Mouse (Mus musculus) retina, adult 2 months (tissue): ENCODE results near the gene Taf6.
"Not testable (repeated sequence)": the region's sequence is repeated elsewhere in the genome, so short reads cannot be mapped to it uniquely, and the experiment has no call there.

Experiments
- DNase-seq: peaks from one replicate; pipeline ENCODE4 v3.0.0-alpha.2; 2012; ENCODE audit warnings: low read depth, low spot score

Taf6 gene

DNA sequence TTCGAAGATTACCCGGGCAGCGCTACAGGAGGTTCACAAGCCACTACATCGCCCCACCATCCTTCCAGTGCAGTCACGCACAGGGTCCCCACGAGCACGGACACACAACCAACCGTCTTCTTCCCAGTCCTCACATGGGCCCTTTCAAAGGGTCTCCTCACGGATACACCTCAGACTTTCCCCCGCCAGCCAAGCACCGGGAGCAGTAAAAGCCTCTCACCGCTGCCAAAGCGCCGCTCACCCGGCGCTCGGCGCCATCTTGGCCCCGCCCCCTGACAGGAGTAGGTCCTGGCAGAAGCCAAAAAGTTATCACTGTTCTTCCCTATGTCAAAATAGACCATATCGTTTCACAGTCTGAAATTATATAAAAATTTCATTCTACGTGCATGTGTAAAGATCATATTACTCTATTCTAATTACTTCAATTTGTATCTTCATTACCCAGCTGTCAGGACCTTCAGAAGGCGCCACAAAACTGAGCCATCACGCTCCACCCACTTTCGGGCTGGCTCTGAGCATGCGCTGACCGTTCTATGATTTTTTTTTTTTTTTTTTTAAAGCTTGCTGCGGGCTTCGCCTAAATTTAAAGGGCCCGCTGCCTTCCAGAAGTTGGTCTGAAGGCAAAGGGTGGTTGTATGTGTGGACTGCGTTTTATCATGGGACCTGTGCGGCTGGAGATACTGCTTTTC is at the start of gene Taf6, which contains the start of gene Cnpy4:
TSS of gene Taf6 (minus strand) at position 502 of the 689 bp plus-strand sequence.
TSS of gene Cnpy4 (plus strand) at position 536 of the 689 bp plus-strand sequence.
- peak; percentile 86 for DNase-seq

DNA sequence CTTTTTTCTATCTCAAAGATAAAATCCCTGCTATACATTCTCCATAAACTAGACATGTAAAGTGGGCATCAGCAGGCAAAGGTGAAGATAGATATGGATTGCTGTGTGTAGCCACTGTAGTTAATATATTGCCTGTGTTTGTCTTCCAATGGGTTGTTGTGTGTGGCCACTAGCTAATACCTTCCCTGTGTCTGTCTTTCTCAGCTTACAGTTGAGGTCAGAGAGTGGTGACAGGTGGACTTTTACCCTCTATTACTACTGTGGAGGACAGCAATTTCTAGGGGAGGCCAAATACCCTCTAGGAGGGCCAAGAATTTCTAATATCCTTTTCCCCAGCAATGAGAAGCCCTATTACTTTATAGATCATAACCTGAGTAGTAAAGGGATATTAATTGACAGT is 47.0 kb upstream of the Taf6 start:
- DNase-seq: no peak

DNA sequence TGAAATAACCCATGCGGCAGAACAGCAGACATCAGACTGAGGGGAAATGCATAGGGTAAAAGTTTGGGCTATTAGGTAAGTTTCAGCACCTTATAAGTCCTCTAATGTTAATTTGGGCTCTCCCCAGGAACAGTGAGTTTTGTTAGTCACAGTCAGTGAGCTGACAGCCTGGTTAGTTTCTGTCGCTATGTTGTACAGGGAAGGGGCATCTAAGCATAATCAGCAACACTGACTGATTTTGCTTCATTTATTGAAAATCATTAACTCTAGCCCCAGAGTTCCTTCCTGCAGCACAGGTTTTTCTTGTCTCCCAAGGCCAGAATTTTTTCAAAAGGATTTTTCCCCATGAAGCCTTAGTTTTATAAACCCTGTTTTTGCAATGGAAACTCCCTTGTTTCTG is 46.5 kb upstream of the Taf6 start:
- no peak for DNase-seq

DNA sequence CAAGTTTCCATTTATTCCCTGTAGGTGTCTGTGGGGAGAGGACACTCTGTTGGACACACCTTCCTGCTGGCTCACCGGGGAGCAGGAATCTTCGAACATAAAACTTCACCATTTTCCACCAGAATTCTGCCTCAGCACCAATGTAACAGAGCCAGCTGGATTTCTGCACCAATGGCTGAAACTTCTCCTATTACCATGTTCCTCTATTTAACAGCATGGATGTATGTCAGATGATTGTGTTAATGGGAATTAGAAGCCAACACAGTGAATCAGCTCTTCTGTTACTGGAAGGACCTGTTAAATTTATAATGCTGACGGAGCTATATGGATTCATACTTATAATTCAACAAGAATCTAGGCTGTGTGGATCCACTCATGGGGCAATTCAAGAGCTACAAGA is 42.3 kb upstream of the Taf6 start:
- no peak for DNase-seq

DNA sequence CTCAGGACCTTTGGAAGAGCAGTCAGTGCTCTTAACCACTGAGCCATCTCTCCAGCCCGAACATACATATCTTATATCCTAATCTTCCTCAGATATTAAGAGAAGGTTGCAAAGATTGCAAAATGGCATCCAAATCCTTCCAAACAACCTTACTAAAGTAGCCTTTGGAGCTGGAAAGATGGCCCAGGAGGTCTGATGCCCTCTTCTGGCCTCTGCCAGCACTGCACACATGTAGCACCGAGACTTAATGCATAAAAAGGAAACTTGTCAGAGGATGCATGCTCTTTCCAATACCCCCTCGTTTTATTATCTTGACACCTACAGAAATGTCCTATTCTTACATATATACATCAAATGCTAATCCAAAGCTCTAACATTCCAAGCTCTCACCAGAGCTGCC is 40.8 kb upstream of the Taf6 start:
- no peak for DNase-seq

DNA sequence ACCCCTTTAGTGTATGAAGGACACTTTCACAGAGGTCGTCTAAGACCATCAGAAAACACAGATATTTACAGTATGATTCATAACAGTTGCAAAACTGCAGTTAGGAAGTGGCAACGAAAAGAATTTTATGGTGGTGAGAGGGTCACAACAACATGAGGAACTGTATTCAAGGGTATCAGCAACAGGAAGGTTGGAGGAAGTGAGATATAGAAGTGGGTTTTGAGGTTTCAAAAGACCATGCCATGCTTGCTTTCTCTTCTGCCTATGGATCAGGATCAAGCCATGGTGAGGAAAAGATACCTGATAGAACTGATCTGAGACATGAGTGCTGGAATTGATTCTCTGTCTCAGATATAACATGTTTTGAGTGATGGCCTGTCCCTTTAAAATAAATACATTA is 40.1 kb upstream of the Taf6 start:
- no peak for DNase-seq

DNA sequence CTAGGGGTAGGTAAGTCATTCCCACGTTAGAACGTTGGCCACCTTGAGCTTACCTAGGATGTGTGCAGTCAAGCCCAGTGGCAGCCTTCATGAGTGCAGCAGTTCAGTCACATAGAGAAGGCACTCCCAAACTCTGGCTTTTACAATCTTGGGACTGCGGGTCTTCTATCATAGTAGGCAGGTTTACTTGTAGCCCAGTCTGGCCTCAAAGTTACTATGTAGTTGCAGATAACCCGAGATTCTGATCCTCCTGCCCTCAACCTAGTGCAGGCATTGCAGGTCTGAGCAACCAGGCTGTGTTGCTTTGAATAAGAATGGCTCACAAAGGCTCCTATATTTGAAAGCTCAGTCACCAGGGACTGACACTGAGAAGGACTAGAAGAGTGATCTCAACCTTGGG is 39.2 kb upstream of the Taf6 start:
- no peak for DNase-seq

DNA sequence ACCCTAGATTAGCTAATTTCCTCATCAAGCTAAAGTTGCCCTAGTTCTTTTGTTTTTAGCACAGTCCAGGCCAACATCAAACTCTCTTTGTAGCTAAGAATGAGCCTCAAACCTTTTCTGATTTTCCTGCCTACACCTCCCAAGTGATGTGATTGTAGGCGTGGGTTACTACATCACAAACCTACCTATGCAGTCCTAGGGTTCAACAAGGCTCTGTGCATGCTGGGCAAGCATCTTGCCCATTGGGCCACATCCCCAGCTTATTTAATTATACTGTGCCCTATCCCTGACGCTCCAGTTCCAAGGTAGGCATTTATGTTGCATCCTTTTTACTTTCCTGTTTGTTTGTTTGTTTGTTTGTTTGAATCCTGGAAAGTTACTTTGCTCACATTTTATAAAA is 38.4 kb upstream of the Taf6 start, which contains the start of gene Nxpe5:
TSS of gene Nxpe5 (plus strand) at position 199 of the 400 bp plus-strand sequence.
- DNase-seq: no peak

DNA sequence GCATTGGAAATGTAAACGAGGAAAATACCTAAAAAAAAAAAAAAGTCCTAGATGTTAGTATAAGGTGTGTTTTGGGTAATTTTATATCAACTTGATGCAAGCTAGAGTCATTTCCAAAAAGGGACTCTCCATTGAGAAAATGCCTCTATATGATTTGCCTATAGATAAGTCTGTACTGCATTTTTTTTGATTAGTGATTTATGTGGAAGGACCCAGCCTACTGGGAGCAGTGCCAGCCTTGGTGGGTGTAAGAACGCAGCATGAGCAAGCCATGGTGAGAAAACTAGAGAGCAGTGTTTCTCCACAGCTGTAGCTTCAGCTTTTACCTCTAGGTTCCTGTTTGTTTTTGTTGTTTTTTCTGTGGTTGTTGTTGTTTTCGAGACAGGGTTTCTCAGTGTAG is 36.0 kb upstream of the Taf6 start:
- DNase-seq: no peak

DNA sequence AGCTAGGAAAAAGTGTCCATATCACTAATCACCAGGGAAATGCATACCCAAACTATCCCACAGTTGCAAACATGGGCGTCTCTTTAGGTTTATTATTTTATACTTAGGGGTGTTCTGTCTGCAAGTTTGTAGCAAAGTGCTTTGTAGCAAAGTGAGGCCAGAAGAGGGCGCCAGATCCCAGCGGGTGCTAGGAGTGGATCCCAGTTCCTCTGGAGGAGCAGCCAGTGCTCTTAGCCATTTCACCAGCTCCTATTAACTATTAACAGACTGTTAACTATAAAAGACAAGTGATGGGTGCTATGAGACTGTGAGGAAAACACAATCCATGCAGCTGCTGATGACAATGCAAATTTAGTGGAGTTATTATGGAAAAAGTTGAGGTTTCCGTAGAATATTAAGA is 34.9 kb upstream of the Taf6 start:
- DNase-seq: peak; percentile 8

DNA sequence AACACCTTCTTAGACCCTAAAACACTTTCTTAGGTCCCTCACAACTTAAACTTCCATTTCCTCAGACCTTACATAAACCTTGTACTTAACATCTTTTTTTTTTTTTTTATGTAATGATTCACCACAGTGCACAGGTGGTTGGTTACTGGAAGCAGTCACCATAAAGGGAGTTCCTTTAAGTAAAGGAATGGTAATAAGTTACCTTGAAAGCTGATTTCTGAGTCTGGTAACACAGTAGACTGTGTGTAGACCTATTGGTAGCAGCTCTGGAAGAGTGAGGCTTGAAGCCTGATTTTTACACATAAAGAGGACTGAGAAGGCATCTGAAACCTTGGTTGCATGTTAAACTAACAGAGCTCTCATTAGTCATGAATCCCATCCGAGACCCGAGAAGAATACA is 32.6 kb upstream of the Taf6 start:
- no peak for DNase-seq

DNA sequence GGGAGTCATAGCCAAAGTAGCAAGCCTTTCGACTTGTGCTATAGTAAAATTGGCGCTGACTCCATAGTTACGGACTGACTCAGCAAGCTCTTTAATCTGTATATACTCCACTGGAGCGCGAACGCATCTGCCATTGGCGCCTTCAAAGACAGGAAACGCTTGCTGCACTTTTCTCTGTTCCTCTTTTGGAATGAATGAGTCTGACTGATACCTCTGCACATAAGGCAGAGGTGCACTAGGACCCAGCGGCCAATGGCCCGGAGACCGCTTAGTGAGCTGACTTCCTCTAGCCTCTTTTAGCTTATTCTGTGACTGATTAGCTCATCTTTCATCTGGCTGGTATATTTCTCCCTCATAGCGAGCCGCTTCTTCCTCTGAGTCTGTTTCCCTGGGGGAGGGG is 29.4 kb upstream of the Taf6 start:
- DNase-seq: not testable (repeated sequence)

DNA sequence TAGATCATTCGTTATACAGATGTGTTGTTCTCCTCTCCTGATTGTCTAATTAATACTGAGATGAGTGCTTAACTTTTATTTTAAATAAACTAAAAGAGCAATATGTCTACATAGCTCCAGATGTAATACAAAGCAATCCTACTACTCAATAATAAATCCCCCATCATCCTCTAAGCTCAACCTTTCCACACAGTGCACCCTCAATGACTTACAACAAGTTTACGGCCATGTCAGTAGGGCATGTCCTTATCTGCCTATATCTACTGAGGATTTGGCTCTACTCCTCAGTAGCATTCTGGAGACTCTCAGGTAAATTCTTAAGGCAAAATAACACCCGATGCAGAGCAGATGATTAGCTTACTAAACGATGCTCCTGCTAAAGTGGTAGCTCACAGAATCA is 20.6 kb upstream of the Taf6 start:
- no peak for DNase-seq

DNA sequence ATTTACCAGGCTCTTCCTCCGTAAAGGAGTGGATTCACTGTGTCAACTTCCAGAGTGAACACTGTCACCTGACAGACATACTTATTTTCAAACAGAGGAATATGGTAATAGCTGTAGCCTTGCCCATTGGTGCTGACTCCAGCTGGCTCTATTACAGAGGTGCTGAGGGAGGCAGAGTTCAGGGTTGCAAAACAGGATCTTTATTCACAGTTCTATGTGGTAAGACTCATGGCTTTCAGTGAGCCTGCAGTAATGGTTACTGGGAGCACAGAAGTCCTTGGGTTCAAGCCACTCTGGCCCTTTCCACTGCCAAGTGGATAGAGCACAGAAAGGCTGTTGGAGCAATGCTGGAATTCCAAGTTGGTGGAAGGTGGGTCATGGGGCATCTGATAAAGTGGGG is 20.0 kb upstream of the Taf6 start:
- DNase-seq: no peak

DNA sequence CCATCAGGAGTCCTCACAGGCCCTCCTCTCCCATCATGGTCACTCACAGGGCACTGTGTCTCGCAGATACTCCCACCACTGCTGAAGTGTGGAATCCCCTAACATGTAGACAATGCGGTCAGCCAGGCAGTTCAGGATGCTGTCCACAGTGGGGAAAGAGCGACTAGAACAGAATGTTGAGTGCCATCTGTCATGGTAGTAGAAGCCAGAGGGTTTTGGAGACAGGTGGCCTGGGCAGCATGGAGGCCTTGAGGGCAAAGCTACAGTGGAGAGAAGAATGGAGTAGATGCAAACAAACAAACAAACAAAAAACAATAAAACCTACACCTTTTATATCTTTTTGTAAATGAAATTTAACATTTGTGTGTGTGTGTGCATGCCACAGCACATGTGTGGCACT is 14.8 kb upstream of the Taf6 start:
- no peak for DNase-seq

DNA sequence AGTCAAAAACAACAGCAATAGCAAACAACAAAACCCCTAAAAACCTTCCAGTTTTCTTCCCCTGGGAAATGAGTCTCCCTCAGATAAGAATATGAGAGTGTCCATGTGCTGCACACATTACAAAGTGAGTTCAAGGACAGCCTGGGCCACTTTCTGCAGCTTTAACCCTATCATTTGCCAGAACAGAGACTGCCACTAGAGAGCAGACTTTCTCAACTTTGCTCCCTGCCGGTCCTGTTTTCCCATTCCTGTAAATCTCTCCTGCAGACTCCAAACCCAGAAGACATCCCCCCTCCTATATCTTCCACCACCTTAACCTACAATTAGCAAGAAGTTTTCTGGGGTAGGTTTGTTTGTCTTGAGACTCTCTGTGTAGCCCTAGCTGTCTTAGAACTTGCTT is 12.3 kb upstream of the Taf6 start:
- DNase-seq: no peak

DNA sequence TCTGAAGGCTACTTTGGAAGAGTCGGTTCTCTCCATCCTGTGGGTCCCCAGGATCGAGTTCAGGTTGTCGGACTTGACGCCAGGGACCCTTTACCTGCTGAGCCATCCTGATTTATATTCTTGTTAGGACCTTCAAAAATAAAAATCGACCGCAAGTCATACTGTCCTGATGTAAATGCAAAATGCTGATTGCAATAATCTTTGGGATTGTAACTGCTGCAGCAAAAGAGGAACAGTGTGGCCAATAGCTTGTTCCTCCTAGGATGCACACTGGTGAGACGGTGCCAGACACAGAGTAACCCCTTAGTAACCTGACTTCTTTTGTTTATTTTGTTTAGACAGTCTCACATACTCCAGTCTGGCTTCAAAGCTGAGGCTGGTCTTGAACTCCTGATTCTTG is 8.2 kb upstream of the Taf6 start:
- no peak for DNase-seq

DNA sequence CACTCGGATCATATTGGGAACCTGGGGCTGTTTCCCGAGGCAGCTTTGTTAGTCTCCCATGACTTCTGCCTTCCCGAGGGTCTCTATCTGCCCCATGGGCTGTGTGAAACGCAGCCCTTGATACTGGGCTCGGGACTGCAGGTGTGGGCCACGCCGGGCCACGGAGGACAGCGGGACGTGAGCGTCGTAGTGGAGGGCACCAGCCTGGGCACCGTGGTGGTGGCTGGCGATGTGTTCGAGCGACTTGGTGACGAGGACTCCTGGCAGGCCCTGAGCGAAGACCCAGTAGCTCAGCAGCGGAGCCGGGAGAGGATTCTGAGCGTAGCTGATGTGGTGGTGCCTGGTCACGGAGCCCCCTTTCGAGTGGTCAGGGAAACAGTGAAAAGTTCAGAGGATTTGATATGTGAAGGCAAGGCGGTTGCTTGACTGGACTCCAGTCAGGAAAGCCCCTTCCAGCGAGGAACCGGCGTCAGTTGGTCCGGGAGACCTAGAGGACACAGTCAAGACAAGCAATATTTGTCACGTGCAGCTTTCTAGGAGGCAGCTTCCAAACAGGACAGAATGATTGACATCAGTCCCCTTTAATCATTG is 7.6 kb upstream of the Taf6 start:
- no peak for DNase-seq

DNA sequence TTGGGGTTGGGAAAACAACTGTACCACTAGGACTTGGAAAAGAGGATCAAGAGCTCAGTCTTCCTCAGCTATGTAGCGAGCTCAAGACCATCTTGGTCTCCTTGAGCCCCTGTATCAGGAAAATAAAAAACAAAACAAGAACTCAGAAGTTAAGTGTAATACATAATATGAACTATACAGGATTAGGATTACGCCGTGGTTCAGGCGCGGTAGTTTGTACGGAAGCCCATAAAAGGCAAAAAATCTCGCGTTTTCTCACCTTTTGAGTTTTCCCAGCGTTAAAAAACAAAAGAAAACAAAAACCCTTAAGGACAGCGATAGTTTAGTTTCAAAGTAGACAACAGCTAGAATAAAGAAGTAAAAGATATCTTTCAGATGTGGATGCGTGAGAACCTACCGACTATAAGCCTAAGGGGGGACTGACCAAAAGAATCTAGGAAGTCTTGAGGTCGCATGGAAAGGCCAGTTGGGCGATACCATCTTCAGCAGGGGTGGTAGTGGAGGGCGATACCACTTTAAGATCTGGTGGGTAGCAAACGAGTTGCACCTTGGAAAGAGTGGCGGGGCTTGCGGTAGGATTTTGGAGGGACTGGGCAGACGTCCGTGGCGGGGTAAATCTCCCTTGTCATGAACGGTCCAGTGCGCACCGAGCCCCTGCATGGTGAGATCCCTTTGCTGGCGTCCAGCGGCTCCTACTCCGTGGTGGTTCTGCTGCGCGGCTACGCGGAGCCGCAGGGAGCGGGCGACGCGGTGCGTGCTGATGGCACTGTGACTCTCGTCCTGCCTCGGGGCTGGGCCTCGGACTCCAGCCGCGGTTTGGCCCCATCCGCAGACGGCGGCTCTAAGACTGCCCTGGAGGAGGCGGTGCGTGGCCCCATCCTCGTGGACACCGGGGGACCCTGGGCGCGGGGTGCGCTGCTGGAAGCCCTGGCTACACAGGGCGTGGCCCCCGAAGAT is 6.8 kb upstream of the Taf6 start, which contains the start of gene Mblac1:
TSS of gene Mblac1 (plus strand) at position 544 of the 957 bp plus-strand sequence.
- peak; percentile 71 for DNase-seq

DNA sequence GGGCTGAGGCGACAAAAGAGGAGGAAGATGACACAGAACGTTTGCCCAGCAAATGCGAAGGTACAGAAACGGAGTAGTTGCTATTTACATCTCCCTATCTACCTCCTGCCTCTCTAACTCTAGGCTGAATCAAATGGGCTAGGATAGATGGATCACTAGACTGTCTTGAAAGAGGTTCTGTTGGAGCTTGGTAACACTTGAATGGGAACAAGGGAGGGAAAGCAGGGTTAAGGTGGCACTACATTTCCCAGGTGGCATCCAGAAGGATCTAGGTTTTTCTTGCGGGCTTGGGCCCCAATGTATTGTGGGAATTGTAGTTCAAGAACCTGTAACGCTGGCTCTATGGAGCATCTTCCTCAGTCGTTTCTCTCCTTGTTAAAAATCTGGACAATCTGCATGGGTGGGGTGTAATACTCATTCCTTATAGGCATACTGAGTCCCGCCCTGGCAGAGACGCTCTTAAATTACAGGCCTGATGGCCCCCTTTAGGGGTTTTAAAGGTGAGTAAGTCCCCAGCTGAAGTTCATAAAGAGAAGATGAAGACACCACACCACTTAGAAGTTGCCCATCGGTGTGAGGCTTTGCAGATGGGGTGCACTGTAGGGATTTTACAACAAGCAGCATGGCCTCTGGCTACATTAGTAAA is 533 bp upstream of the Taf6 start:
- peak; percentile 74 for DNase-seq

DNA sequence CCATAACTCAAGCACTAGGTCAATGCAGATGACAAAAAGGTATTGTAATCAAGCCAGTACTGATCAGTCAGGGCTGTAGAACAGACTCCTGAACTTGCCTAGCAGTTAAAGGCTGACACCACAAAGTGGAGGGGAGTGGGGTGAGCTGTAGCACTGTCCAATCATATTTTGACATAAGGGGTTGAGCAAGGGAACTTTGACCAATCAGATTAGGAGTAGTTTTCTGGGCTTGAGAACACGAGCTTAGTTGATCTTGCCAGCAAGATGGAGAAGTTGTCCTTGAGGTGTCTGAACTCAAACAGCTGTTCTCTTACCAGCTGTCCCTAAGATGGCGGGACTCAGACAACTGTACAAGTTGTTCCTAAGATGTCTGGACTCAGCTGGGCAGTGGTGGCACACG is 14.0 kb downstream of the Taf6 start:
- DNase-seq: no peak
